Mouse (Mus musculus): ENCODE measurements at regions not wholly inside any gene's neighbourhood (a gene's known extent, or its start where the extent isn't known, plus 50 kb on each side); places are given as distances from the start of the nearest gene placed in this dataset.

DNA sequence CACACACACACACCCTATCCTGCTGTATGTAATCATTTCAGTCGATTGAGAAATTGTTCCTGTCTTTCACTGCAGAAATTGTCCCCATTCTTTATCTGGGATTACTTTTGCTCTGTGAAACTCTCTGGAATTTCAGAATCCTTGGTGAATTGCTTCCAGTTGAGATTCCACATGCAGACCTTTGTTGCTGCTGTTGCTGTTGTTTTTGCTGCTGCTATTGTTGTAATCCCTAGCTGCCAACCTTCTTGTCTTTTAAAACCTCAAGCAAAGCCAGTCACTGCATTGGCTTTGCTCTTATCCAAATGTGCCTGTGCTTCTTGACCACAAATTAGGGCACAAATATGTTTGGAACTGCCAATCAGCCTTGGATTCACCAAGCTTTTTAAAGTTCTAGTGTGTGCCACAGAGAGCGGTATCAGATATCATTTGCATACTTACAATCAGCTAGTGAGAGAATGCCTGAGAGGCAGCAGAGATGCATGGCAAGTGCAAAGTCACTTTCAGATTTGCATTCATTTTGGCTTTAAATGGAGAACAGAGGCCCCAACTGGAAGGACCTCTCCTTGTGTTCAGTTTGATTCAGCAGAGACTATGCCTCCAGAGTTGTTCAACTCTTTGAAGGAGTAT lies 1187.0 kb upstream of the Map3k7 start:
- H3K9me3 ChIP-seq (ENCODE audit: control insufficient read depth, low read length) = no peaks in the 10 kb centered on the region
- no peaks in the 10 kb centered on the region for H3K27me3 ChIP-seq (ENCODE audit: control insufficient read depth, insufficient read depth, low read depth, low read length)
- H3K4me2 ChIP-seq (ENCODE audit: low read depth, low read length) = no peak overlapping the region
- no peaks in the 10 kb centered on the region for H3K4me1 ChIP-seq (replicated peaks; ENCODE audit: control insufficient read depth, insufficient read depth, low read length)
- 70% methylated on average over 2 of the region's 2 CpGs for WGBS
- no peak for ATAC-seq (ENCODE audit: low read depth)
- H3K27ac ChIP-seq (ENCODE audit: low read length) = no peak overlapping the region
- no peak overlapping the region for H3K9ac ChIP-seq (ENCODE audit: low read length)
- no peaks in the 10 kb centered on the region for H3K36me3 ChIP-seq (ENCODE audit: control insufficient read depth, insufficient read depth, low read length)
- H3K4me3 ChIP-seq (ENCODE audit: low read length) = no peak overlapping the region

DNA sequence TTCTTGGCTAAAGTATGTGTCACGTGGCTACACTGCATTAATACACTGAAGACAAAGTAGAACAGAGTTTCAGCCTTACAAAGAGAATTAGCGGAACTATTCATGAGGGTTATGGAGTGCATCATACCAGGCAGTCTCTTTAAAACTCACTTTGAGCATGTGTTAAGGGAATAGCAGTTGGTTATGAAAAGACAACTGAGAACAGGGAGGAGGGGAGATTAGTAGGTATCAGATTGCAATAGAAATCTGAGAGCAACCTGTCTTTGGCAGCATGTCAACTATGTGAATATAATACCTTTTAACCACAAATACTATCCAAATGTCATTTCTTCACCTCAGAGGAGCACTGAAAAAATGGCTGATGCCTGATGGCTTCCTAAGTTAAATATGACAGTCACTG lies 1182.2 kb upstream of the Map3k7 start:
- WGBS = 66% methylated on average over 2 of the region's 2 CpGs
- no peak overlapping the region for H3K4me3 ChIP-seq (ENCODE audit: low read length)
- no peaks in the 10 kb centered on the region for H3K4me1 ChIP-seq (replicated peaks; ENCODE audit: control insufficient read depth, insufficient read depth, low read length)
- no peak overlapping the region for H3K9ac ChIP-seq (ENCODE audit: low read length)
- no peak overlapping the region for H3K27ac ChIP-seq (ENCODE audit: low read length)
- H3K36me3 ChIP-seq (ENCODE audit: control insufficient read depth, insufficient read depth, low read length) = no peaks in the 10 kb centered on the region
- H3K4me2 ChIP-seq (ENCODE audit: low read depth, low read length) = no peak overlapping the region
- H3K9me3 ChIP-seq (ENCODE audit: control insufficient read depth, low read length) = no peaks in the 10 kb centered on the region
- ATAC-seq (ENCODE audit: low read depth) = no peak
- no peaks in the 10 kb centered on the region for H3K27me3 ChIP-seq (ENCODE audit: control insufficient read depth, insufficient read depth, low read depth, low read length)

DNA sequence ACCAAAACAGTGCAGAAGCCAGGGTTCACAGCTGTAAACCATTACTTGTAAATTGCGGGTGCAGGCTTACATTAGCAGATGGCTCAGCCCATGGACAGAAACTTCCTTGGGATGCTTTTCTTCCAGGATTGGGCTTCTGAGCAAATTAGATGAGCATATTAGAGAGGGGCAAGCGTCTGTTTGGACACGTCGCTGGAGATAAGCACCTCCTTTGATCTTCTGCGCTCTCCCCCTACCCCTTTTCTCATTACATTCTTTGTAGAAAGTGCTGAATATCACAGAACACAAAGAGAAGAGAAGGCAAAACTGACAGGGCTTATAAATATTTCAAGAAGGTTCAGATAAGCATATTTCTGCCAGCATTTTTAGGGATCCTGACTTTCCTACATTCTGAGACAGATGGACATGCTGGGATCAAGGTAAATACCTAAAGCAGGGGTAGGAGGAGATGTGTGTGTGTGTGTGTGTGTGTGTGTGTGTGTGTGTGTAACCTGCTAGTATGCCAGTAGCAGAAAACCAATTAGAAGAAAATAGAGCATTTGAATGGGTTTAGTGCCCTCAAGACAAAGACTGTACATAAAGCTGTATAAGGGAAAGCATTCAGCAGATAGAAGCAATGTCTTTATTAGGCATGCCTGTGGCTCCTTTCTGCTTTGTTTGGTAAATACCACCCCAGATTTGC lies 1173.8 kb upstream of the Map3k7 start:
- Histone ChIP-seq H3K36me3 (ENCODE audit: control insufficient read depth, insufficient read depth, low read length) (no peaks in the 10 kb centered on the region), H3K9ac (ENCODE audit: low read length) (no peak overlapping the region), H3K27me3 (ENCODE audit: control insufficient read depth, insufficient read depth, low read depth, low read length) (no peaks in the 10 kb centered on the region), H3K4me2 (ENCODE audit: low read depth, low read length) (no peak overlapping the region), H3K4me3 (ENCODE audit: low read length) (no peak overlapping the region), H3K9me3 (ENCODE audit: control insufficient read depth, low read length) (no peaks in the 10 kb centered on the region), H3K27ac (ENCODE audit: low read length) (no peak overlapping the region), H3K4me1 (replicated peaks; ENCODE audit: control insufficient read depth, insufficient read depth, low read length) (no peaks in the 10 kb centered on the region)
- WGBS = 20% methylated on average over 5 of the region's 5 CpGs
- no peak for ATAC-seq (ENCODE audit: low read depth)

DNA sequence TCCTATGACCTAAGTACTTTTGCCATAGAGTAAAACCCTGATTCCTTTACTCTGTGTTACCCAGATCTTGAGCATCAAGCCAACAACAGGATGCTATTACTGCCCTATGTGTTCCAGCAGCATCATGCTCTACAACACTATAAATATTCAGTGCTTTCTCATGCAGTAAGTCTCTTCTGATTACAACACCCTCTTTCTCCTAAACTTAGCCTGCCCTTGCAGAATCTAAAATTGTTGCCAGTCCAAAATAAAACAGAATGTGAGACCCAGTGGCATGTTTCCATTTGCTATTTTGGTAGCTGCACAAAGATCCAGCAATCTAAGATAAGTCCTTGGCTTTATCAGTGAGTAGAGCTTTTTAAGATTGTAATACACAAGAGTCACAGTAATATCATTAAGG lies 1154.1 kb upstream of the Map3k7 start:
- Histone ChIP-seq H3K4me3 (ENCODE audit: low read length) (no peak overlapping the region), H3K27ac (ENCODE audit: low read length) (no peak overlapping the region), H3K9ac (ENCODE audit: low read length) (no peak overlapping the region), H3K9me3 (ENCODE audit: control insufficient read depth, low read length) (no peaks in the 10 kb centered on the region), H3K4me1 (replicated peaks; ENCODE audit: control insufficient read depth, insufficient read depth, low read length) (no peaks in the 10 kb centered on the region), H3K4me2 (ENCODE audit: low read depth, low read length) (no peak overlapping the region), H3K27me3 (ENCODE audit: control insufficient read depth, insufficient read depth, low read depth, low read length) (no peaks in the 10 kb centered on the region), H3K36me3 (ENCODE audit: control insufficient read depth, insufficient read depth, low read length) (no peaks in the 10 kb centered on the region)
- no peak for ATAC-seq (ENCODE audit: low read depth)

DNA sequence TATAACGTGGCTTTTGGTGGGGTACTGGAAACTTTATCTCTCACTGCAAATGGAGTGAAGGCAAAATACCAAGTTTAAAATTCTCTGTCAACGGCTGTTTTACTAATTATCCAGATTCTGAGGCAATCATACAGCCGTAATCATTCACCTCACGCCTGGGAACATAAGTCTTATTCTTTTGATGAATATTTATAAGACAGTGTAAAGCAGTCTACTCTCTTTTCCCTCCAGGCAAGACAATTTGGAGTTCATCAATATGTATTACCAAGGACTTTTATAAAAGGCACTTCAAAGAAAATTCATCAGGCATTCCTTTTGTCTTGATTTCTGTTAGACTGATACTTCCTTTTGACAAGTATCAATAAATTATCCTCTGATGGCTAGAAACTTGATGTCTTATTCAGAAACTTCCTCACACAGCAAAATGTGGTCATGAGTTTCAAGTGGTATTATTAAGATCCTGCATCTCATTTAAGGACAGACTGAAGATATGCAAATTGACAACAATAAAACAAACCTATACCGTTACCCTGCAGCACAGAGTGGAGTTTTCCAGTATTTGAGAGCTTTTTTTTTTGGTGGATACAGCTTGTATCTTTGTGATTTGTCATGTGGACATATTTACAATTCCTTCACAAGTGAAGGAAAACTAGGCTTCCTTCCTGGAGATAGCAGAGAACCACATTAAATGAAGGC lies 1108.4 kb upstream of the Map3k7 start:
- Histone ChIP-seq H3K4me3 (ENCODE audit: low read length) (no peak overlapping the region), H3K36me3 (ENCODE audit: control insufficient read depth, insufficient read depth, low read length) (no peaks in the 10 kb centered on the region), H3K4me2 (ENCODE audit: low read depth, low read length) (no peak overlapping the region), H3K27ac (ENCODE audit: low read length) (no peak overlapping the region), H3K9me3 (ENCODE audit: control insufficient read depth, low read length) (no peaks in the 10 kb centered on the region), H3K27me3 (ENCODE audit: control insufficient read depth, insufficient read depth, low read depth, low read length) (no peaks in the 10 kb centered on the region), H3K4me1 (replicated peaks; ENCODE audit: control insufficient read depth, insufficient read depth, low read length) (no peaks in the 10 kb centered on the region), H3K9ac (ENCODE audit: low read length) (no peak overlapping the region)
- peak; percentile 26; the same call in 1 of the 2 replicates for ATAC-seq (ENCODE audit: low read depth)
- 46% methylated on average over 5 of the region's 5 CpGs for WGBS

DNA sequence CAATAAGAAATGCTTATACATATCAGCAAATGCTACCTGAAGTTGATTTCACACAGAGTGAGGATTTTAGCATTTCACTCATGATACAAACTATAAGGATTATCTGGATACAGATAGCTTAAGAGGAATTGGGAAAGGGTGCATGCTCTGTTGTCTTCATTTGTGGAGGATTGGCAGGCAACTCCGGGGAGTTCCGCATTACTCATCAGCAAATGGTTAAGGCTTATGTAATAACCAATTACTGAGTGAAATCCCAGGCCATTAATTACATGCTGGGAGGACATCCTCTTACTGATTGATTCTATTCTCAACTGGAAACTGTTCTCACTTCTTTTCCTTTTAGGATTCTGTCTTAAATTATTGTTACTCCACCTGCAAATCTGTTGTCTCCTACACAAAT lies 1058.9 kb upstream of the Map3k7 start:
- Histone ChIP-seq H3K4me2 (ENCODE audit: low read depth, low read length) (no peak overlapping the region), H3K4me3 (ENCODE audit: low read length) (no peak overlapping the region), H3K27me3 (ENCODE audit: control insufficient read depth, insufficient read depth, low read depth, low read length) (no peaks in the 10 kb centered on the region), H3K9me3 (ENCODE audit: control insufficient read depth, low read length) (no peaks in the 10 kb centered on the region), H3K9ac (ENCODE audit: low read length) (no peak overlapping the region), H3K4me1 (replicated peaks; ENCODE audit: control insufficient read depth, insufficient read depth, low read length) (no peaks in the 10 kb centered on the region), H3K27ac (ENCODE audit: low read length) (no peak overlapping the region), H3K36me3 (ENCODE audit: control insufficient read depth, insufficient read depth, low read length) (no peaks in the 10 kb centered on the region)
- 92% methylated on average over 2 of the region's 2 CpGs for WGBS
- no peak for ATAC-seq (ENCODE audit: low read depth)

DNA sequence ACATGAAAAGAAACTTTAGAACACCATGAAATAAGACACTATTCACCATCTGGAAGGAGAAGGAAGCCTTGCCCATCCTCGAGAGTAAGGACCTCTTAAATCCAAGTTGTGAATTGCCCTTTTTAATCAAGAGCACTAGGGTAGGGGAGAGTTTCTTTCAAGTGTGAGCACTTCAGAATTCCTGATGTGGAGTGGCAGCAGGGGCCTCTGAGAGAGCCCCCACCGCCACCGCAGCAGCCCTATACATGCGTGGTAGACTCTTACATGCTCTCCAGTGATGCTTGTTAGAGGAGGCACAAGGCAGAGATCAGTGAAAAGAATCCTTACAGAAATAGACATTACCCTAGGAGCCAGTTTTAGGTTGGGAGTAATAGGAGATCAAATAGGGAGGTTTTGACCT lies 1041.0 kb upstream of the Map3k7 start:
- 55% methylated on average over 4 of the region's 4 CpGs for WGBS
- H3K4me1 ChIP-seq (replicated peaks; ENCODE audit: control insufficient read depth, insufficient read depth, low read length) = no peaks in the 10 kb centered on the region
- H3K27ac ChIP-seq (ENCODE audit: low read length) = no peak overlapping the region
- no peaks in the 10 kb centered on the region for H3K36me3 ChIP-seq (ENCODE audit: control insufficient read depth, insufficient read depth, low read length)
- H3K9ac ChIP-seq (ENCODE audit: low read length) = no peak overlapping the region
- H3K4me2 ChIP-seq (ENCODE audit: low read depth, low read length) = no peak overlapping the region; the same call in 1 of the 2 replicates
- H3K9me3 ChIP-seq (ENCODE audit: control insufficient read depth, low read length) = no peaks in the 10 kb centered on the region
- H3K4me3 ChIP-seq (ENCODE audit: low read length) = no peak overlapping the region
- H3K27me3 ChIP-seq (ENCODE audit: control insufficient read depth, insufficient read depth, low read depth, low read length) = no peaks in the 10 kb centered on the region
- ATAC-seq (ENCODE audit: low read depth) = peak; percentile 85

DNA sequence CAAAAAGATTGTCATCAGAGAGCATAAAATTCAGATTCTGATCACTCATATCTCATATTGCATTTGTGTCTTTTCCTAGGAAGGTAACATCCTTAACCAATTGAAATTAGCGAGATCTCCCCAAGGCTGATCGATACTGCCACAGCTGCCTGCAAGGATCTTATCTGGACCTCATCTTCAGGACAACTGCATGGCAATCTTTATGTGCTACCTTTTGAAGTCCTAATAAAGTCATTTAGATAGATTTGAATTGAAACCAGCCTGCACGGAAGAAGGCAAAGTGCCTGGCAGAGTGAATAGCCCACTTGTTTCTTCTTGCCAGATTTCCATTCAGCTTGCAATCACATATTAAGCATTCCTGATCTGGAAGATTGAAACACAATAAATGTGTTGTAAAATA lies 1031.5 kb upstream of the Map3k7 start:
- no peaks in the 10 kb centered on the region for H3K36me3 ChIP-seq (ENCODE audit: control insufficient read depth, insufficient read depth, low read length)
- no peak for ATAC-seq (ENCODE audit: low read depth)
- H3K27me3 ChIP-seq (ENCODE audit: control insufficient read depth, insufficient read depth, low read depth, low read length) = no peaks in the 10 kb centered on the region
- H3K27ac ChIP-seq (ENCODE audit: low read length) = no peak overlapping the region
- H3K9ac ChIP-seq (ENCODE audit: low read length) = no peak overlapping the region
- 65% methylated on average over 3 of the region's 3 CpGs for WGBS
- no peak overlapping the region for H3K4me2 ChIP-seq (ENCODE audit: low read depth, low read length)
- H3K4me3 ChIP-seq (ENCODE audit: low read length) = no peak overlapping the region
- H3K4me1 ChIP-seq (replicated peaks; ENCODE audit: control insufficient read depth, insufficient read depth, low read length) = no peaks in the 10 kb centered on the region
- H3K9me3 ChIP-seq (ENCODE audit: control insufficient read depth, low read length) = no peaks in the 10 kb centered on the region

DNA sequence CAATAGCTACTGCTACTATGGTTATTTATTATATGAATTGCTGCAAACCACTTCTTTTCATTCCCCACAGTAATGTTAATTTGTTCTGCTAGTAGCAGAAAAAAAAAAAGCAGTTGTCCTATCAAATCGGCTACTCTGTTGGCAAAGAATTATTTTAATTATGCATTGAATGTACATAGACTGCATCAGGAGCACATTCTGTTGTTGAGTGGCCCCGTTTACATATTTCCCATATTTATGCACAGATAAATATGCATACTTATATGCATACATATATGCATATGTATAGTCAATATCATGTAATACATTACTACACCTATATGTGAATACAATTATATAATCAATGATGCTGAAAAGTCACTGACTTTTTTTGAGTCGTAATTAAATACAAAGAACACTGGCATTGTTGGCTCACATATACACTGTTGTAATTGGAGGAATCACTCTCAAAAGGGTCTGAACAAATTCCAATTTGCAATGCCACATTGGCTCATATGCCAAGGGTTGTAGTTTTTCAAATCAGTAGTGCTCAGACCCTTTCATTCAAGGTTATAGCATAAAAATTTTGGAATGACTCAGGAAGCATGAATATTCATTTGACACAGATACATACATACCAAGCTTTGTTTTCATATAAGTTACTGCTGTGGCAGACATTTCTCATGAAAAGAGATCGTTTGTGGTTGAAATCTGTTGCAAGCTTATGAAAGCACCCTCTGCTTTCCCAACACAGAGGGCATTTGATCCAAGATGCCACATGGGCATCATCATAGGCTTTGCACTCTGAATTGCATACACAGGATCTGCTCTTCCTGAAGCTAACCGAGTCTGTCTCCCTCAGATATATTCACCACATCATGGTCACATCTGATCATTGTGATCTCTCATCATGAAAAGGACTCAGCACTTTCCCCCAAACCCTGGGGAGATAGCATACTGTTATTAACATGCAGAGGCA lies 1030.6 kb upstream of the Map3k7 start:
- no peak for ATAC-seq (ENCODE audit: low read depth)
- WGBS = 78% methylated on average over 5 of the region's 5 CpGs
- Histone ChIP-seq H3K9ac (ENCODE audit: low read length) (no peak overlapping the region), H3K27ac (ENCODE audit: low read length) (no peak overlapping the region), H3K9me3 (ENCODE audit: control insufficient read depth, low read length) (no peaks in the 10 kb centered on the region), H3K27me3 (ENCODE audit: control insufficient read depth, insufficient read depth, low read depth, low read length) (no peaks in the 10 kb centered on the region), H3K4me2 (ENCODE audit: low read depth, low read length) (no peak overlapping the region), H3K4me3 (ENCODE audit: low read length) (no peak overlapping the region), H3K36me3 (ENCODE audit: control insufficient read depth, insufficient read depth, low read length) (no peaks in the 10 kb centered on the region), H3K4me1 (replicated peaks; ENCODE audit: control insufficient read depth, insufficient read depth, low read length) (no peaks in the 10 kb centered on the region)
